Mouse (Mus musculus): ENCODE results near the gene Morn5.

The Morn5 gene

DNA sequence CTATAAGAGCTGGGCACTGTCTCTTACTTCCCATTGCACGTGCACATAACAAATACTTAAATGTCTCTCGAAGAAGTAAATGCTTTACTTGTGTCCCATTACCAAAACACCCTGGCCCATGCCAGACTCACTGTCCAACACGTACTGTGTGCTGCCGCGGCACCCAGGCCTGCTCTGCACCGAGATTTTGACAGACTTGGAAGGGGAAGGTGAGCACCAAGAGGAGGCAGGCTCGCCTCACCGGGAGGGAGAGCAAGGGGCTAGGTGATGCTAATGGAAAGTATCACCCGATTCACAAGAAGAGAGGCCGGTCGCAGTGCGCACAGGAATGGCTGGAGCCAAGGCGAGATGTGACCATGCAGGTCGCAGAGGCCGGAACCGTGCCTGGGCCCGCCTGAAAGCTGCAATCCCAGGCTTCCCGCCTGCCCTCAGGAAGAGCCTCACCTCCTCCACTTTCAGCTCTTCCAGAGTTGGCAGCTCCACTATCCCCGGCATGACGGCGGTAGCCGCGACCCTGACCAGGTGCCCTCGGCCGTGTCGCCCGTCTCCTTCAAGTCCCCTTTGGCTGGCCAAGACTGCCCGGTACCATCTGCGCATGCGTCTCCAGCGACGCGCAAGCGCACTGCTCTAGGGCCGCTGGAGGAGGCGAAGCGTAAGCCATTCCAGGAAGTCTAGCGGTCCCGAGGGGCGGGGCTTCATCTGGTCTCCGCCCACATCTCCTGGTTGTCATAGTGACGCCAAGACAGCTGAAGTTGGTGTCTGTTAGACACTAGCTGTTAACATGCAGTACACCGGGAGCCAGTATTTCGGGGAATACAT, at the start of gene Morn5, which contains the start of gene Ndufa8:
Gene Morn5 (plus strand): TSS at position 711 of the 819 bp plus-strand sequence.
Gene Ndufa8 (minus strand): TSS at position 659 of the 819 bp plus-strand sequence.
- DNase-seq (ENCODE audit: inconsistent age in 2 of 2, low spot score in 1 of 2): peak; percentile 99 to 100

DNA sequence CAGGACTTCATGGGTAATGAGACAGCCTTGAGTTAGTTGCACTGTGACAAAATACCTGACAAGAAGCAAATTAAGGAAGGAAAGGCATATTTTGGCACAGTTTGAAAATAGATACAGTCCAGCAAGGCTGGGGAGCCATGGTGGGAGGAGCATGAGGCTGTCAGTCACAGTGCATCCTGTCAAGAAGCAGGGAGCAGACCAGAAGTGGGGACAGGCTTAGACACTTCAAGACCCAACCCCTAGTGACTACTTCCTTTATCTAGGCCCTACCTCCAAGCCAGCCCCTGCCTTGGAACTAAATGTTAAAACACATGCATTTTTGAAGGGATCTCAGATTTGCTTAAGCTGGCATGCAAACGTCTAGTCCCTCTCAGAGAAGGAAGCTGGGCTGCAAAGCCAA, 48.9 kb upstream of the Morn5 start:
- no peak for DNase-seq (ENCODE audit: inconsistent age in 2 of 2, low spot score in 1 of 2)

DNA sequence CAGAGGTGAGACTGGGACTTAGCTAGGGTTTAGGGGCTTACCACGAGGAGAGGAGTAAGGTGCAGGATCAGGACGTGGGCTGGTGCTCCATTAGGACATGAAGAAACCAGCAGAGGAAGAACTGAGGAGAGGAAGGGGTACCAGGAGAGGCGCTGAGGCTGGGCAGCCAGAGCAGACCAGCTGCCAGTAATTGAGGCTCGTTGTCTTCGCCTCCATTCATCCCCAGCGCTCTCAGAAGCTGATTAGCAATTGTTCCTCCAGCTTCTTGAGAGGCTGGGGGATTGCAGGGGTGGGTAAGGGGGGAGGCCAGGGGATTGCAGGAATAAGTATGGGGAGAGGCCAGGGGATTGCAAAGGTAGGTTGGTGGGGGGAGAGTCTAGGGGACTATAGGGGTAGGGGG, 47.1 kb upstream of the Morn5 start:
- DNase-seq (ENCODE audit: inconsistent age in 2 of 2, low spot score in 1 of 2): no peak

DNA sequence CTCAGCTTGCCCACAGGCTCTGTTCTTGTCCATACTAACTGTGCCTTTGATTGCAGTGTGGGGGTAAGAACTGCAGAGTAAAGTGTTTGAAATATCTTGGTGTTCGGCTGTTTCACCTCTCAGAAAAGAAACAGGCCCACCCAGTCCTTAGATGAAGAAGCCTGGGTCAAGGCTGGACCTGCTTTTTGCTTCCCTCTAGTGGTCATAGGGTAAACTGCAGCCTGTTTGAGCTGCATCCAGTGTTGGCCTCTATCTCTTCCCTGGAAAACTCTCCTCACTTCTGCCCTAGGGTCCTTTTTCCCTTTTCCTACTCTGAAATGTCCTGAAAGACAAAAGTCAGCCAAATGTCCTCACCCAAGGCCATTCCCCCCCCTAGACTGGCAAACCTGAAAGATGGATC, 41.2 kb upstream of the Morn5 start:
- peak; percentile 36 to 81 for DNase-seq (ENCODE audit: inconsistent age in 2 of 2, low spot score in 1 of 2)

DNA sequence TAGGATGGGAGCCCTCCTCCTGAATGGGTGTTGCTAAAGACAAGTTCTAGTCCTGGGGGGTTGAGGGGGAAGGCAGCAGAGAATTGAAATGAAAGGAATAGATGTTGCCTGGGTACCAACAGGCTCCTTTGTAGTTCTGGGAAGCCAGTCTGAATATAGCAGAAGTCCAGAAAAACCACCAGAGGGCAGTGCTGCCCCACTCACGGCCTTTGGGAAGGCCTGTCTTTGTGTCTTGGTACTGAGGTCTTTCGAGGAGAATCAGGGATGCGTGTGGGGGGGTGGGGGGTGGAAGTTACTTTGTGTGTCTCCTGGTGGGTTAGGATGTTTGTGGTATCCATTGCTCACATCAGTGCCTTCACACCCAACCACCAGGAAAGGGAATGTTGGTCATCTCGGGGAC, 39.9 kb upstream of the Morn5 start:
- peak; percentile 67 to 84 for DNase-seq (ENCODE audit: inconsistent age in 2 of 2, low spot score in 1 of 2)

DNA sequence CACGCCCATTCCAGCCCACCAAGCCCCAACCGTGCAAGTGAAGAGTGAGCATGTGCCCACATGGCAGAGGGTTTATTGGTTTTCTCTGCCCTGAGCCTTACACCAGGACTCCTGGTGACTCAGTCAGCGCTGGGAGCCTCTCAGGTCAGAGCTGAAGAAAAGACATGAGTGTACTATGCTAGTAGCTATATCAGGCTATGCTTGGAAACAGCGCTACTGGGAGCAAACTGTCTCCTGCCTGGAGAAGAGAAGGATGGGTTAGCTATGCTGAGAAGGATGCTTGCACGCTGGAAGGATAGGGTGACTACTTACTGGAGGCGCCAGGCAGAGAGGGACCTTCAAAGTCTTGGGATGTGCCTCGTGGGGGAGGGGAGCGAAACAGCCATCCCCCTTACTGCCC, 38.7 kb upstream of the Morn5 start:
- no peak for DNase-seq (ENCODE audit: inconsistent age in 2 of 2, low spot score in 1 of 2)

DNA sequence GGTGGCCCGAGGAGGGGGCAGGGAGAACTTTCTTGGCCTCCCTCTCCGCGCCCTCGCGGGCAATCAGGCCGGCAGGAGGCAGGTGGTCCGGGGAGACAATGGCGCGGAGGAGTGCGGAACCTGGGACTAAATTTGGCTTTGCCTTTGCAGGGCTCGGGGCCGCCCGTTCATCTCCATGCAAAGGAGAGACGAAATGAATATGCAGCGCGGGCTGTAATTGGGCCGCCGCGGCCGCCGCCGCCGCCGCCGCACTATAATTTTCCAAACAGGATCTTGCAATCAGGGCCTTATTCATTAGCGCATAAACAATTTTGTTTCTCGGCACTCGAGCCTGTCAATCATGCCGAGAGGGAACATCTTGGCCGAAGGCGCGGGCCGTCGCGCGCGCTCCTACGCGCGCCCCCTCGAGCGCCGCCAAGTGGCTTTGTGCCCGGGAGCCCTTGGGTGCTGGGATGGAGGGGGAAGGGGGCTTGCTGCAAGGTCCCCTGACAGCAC, 37.9 kb upstream of the Morn5 start:
- peak in 1 of 2 experiments; percentile 47 for DNase-seq (ENCODE audit: inconsistent age in 2 of 2, low spot score in 1 of 2)

DNA sequence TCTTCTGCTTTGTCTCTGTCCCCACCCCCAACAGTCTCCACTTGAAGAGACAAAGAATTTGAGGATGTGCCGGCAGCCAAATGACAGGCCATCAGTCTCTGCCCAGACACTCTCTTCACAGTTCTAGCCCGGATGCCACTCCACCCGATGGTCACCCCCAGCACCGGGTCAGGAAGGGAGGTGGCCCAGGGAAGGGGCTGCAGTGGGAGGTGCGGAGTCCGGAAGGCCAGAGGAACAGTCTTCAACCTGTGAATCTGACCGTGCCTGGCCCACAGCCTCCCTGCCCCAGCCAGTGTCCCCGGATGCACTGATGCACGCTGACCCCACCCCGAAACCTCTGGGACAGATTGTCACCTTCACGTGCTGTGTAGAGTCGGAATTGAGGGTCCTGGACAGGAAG, 36.2 kb upstream of the Morn5 start:
- DNase-seq (ENCODE audit: inconsistent age in 2 of 2, low spot score in 1 of 2): peak; percentile 59 to 76

DNA sequence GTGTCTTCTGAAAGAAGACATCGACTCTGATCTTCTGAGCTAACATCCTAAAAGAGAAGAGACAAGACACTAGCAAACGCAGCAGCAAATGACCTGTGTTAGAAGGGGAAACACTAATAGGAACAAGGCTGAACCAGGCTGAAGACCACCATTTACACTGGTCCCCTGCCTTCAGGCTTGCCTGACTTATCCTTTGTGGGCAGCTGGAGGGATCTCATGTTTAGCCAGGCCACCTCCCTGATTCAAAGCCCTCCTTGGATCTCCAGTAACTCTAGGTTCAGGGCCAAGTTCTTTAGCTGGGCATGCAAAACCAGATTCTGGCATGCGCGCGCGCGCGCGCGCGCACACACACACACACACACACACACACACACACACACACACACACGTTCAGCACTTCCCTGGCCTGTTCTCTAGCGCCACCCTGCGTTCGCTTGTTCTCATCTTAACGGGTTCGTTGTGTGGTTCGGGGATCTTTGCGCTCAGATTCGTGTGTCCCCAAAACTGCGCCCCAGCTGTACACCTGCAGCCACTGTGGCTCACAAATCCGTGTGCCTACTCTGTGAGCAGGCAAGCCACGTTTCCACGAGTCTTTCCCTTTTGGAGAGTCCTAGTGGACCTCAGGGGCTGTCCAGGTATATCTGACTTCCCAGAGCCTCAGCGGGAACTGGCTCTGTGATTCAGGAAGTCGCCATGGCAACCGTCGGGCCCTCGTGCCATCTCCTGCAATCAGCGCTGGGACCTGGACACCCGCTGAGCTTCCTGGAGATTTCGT, 27.7 kb upstream of the Morn5 start:
- DNase-seq (ENCODE audit: inconsistent age in 2 of 2, low spot score in 1 of 2): peak; percentile 59 to 89

DNA sequence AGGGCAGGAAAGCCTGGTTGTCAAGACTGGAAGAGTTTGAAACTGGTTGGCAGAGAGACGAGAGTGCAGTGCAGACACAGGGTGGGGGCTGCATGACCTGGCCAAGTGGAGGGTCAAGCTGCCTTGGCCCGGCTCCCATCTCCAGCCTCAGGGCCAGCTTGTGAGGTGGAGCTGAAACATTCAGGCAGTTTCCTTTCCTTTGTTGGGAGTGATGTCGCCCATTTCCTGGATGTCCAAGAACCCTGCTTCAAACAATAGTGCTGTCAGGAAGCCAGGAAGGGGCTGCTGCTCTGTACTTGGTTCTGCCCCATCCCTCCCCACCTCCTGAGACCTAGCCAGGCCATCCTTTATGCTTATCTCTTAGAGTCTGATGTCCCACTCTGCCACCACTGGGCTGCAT, 26.0 kb upstream of the Morn5 start:
- peak; percentile 59 to 77 for DNase-seq (ENCODE audit: inconsistent age in 2 of 2, low spot score in 1 of 2)

DNA sequence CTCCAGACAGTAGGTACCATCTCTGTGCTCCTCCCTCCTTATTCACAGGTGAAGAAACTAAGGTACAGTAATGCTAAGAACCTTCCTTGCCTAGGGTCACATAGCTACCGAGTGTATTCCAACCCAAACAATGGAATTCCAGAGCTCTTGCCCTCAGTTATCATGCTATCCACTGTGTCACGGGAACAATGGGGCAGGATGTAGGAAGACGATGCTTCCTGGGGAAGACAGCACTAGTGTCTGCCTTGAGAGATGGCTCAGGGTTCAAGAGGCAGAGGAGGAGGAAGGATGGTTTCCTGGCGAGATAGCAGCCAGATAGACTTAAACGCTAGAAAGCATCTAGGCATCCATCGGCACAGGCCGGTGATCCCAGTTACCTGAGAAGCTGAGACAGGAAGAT, 16.4 kb upstream of the Morn5 start:
- no peak for DNase-seq (ENCODE audit: inconsistent age in 2 of 2, low spot score in 1 of 2)

DNA sequence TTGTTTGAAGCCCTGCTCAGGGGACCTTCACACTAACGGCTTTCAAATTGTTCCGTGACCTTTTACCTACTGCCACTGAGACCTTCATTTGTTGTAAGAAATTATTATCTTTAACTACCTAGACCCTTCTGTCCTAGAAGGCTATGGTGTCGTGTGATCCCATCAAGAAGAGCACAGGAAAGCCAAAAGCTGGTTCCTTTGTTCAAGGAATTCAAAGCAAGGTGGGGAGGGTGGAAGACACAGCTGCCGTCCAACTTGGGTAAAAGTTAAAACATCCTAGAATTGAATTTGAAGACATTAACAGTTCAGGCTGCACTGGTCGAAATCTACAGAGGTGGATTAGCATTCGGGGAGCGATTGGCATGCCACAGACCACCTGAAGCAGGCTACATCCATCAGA, 15.3 kb upstream of the Morn5 start:
- DNase-seq (ENCODE audit: inconsistent age in 2 of 2, low spot score in 1 of 2): no peak

DNA sequence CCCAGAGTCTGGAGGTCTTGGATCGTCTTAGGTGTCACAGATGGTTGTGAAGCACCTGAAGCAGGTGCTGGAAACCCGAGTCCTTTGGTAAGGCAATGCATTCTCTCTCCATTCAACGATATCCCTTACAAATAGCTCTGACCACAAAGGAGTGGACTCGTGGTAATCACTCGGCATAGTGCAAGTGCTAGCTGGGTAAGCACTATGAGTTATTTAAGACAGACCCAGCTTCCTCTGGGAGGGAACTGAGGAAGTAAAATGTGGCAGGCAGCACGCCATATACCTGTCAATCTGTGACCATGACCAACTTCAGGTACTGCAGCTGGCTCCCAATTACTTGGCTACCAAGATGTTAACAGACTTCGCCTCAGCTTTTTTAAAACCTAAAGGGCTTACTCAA, 14.4 kb upstream of the Morn5 start:
- DNase-seq (ENCODE audit: inconsistent age in 2 of 2, low spot score in 1 of 2): no peak

DNA sequence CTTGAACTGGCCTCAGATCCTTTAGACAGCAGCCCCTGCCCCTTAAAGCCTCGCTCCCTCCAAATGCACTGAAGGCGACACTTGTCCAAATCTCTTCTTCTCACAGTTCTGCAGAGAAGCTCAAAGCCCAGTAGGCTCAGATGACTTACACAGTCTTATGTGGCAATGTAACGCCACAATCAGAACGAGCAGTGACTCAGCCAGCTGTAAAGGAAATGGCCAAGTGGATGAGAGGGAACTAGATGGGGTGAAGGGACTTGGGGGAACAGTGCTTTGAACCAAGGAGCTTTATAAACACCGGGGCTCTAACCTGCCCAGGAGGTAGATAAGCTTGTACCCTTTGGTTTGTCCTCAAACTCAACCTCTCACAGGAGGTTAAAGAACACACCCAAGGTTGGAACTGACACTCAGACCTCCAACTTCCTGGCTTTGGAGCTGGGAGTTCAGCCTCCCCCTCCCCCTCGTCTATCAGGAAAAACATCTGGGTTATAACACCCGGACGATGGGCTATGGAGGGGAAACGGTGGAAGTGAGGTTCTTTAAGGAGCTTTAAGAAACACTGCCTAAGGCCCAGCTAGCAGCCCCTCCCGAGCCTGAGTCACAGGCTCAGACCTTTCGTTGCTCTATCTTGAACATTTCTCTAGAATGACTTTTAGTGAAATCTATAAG, 13.7 kb upstream of the Morn5 start:
- DNase-seq (ENCODE audit: inconsistent age in 2 of 2, low spot score in 1 of 2): no peak

DNA sequence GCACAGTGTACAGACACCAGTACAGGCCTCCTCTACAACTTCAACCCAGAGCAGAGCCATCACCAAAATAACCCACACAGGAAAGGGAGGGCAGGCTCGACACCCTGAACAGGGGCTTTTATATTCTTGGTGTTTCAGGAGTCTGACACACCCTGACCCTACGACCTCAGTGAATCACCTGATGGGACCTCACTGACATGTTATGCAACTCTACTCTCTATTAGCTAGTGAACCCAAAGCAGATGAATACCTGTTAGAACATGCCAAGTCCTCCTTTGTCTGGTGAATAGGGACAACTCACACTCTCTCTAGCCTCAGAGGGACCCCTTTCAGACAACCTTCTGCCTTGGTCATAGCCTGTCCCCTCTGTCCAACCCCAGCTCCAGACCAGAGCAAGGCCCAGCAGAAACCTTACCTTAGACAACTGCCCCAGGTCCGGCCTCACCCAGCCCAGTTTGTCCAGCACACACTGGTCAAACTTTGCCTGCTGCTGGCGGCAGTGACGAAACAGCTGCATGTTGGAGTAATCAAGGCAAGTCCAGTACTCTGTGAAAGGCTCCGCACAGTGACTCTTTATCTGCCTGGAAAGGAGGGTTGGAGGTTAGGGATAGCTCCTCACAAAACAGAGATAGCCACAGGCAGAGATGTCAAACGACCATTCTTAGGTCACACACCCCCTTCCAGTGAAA, 9.8 kb upstream of the Morn5 start:
- no peak for DNase-seq (ENCODE audit: inconsistent age in 2 of 2, low spot score in 1 of 2)

DNA sequence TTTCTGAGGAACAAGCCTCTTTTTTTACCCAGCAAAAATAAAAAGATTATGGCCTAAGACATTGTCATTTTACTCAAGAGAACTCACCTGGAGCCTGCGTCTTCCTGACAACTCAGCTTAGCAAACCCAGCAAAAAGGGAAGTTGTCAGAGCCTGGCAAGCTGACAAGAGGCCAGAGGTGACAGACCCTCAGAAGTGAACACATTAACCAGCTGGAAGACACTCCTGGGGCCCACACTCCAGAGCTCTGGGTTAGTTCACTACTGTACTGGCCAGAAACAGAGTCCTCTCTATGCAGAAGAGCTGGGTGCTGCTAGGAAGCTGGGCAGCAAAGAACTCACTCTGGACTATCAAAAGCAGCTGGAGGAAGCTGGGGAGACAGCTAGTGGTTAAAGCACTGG, 8.4 kb upstream of the Morn5 start:
- peak in 1 of 2 experiments; percentile 19 for DNase-seq (ENCODE audit: inconsistent age in 2 of 2, low spot score in 1 of 2)

DNA sequence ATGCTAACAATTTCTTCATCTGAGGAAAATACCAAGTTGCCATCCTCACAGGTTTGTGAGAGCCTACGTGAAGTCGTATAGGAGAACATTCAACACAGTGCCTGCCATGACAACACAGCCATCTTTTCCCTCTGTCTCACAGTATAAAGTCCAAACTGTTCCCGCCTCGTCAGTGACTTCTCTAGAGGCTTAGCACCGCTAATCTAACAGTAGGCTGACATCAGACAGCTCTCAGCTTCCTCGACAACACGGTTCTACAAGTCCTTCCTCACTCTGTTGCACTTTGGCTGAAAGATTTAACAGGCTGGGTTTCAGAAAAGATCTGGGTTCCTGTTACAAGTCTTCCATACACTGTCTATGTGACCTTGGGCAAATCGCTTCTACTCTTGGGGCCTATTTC, 1.1 kb upstream of the Morn5 start:
- peak in 1 of 2 experiments; percentile 42 for DNase-seq (ENCODE audit: inconsistent age in 2 of 2, low spot score in 1 of 2)

DNA sequence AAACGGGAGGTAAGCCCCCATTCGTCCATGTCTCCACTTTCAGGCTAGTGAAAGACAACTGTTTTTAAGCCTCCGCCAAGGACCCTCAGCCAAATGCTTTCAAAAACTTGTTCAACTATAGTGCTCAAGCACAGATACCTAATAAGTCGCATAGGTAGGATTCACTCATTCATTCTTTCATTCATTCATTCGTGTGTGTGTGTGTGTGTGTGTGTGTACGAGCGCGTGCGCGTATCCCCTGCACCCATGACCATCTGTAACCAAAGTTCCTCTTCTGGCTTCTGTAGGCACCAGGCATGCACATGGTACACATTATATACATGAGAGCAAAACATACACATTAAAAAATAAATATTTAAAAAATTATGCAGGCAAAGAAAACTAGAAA, 303 bp downstream of the Morn5 start:
- no peak for DNase-seq (ENCODE audit: inconsistent age in 2 of 2, low spot score in 1 of 2)

DNA sequence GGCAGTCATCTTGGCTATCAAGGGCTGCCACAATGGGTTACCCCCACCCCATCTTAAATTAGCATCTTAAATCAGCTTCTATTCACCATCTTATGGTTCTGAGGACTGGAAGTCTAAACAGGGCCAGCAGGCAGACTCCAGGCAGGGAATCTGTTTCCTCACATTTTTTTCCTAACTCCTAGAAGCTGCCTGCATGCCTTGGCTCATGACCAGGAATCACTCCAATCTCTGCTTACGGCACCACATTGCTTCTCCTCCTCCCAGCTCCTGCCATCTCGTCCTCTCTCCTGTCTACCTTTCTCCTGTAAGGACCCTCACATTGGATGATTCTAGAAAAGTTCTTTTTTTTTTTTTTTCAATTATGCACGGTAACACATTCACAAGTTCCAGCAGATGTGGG, 4.0 kb downstream of the Morn5 start:
- no peak for DNase-seq (ENCODE audit: inconsistent age in 2 of 2, low spot score in 1 of 2)

DNA sequence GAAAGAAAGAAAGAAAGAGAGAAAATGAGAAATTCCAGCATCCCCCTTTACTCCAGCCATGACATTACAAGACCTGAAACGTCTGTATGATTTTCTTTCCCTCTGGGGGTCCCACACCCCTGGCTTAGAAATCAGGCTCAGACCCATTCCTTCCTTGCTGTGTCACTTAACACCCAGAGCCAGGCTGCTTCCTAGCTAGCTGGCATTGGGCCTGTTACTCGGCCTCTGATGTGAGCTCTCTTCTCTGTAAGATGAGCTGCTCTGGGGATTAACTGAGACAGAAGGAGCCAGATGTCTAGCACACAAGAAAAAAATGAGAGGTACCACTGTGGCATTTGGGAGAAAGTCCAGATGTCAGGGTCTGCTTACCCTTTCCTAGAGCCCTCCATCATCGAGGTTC, 7.0 kb downstream of the Morn5 start:
- DNase-seq (ENCODE audit: inconsistent age in 2 of 2, low spot score in 1 of 2): no peak

DNA sequence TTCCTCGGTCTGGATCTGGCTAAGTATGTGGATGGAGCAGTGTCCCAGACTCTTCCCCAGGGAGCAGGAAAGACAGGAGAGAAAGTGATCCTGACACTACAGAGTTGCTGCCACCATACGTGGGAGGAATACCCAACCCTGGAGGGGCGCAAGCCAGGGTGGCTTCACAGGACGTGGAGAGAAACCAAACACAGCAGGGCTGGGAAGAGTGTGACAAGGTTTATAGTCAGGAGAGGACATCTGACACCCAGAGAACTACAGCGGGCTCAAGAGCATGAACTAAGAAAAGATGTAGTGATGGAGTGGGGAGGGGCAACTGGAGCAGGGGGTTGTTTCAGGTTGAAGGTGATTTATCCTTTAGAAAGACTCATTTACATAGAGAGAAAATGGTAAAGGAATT, 12.2 kb downstream of the Morn5 start:
- DNase-seq (ENCODE audit: inconsistent age in 2 of 2, low spot score in 1 of 2): no peak

Measured in adrenal gland, adult (tissue).